Mouse (Mus musculus) ovary, postnatal 36 days (tissue): ENCODE data around the gene Col18a1.
A peak's percentile ranks its signal among the peaks of the same experiment; 100 is the strongest.

Experiments used
- DNase-seq: peaks from one replicate; pipeline ENCODE4 v3.0.0; 2022; ENCODE audit warnings: low spot score, mixed read lengths

The Col18a1 gene

DNA sequence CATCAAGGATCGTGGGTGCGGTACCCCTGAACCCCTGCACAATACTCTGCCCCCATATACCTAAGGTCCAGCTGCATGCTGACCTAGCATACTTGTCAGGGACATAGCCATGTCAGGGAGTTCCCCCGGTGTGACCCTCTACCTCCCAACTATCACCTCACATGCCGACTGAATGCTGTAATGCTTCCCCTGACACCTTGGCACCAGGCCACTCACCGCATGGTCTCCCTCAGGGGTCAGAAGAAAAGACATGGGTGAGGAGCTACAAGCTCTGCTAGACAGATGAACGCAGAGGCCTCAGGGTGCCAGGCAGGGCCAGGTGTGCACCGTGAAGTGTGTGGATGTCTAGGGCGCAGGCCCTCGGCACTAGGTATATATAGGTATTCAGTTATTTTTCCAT lies 56.3 kb downstream of the Col18a1 start:
- no peak for DNase-seq

DNA sequence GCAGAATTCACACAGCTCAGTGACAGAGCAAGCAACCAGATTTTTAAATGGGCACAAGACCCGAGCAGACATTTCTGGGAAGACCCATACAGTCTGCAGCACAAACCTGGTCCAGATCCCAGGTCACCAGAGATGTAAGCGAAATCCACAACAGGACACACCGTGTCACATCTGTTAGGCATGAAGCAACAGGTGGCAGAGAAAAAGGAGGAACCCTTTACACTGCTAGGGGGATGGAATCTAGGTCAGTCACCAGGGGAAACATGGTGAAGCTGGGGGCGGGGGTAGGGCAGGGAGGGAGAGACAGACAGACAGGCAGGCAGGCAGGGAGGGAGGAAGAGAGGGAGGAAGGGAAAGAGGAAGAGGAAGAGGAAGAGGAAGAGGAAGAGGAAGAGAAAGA lies 58.2 kb downstream of the Col18a1 start:
- no peak for DNase-seq

DNA sequence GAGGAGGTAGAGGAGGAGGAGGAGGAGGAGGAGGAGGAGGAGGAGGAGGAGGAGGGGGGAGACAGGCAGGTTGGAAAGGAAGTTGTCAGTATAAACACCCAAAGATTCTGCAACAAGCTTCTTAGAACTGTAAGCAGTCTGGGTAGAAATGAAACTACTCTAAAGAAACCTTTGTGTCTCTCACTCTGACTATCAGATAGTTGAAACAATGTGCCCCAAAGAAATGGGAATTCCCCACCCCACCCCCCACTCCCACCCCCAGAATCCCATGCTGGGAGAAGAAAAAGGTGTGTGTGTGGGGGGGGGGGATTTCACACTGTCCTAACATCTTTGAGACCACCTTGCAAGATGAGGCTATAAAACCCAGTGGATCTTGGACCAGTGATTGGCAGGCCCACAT lies 62.0 kb downstream of the Col18a1 start:
- DNase-seq = no peak

DNA sequence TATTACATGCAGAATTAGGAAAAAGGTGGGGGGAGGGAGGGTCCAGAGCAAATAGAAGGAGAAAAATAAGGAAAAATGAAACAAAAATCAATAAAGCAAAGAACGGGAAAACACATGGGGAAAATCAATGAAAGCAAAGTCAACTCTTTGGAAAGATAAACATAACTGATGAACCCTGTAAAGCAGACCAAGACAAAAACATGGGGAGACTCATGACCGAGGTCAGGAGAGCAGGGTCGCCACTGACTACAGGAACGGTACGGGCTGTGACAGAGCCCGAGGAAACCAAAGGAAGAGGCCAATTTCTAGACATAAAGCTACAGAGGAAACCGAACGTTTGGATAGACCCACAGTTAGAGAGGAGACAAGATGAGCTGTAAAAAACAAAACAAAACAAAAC lies 62.7 kb downstream of the Col18a1 start:
- no peak for DNase-seq

DNA sequence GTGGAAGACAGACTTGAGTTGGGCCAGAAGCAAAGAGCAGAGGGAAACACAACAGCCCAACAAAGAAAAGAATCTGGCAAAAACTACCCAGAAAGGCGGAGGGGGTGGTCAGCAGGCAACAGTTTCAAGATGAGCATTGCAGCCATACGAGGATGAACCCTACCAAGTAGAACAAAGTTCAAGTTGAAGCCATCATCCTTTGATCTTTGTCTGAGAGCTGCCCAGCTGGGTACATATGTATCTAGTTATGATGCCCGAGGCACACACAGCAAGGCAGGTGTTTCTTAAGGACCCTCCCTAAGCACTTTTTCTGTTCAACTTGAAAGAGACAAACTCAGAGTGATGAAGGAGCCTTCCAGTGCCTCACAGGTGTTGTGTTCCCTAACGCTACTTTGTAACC lies 66.6 kb downstream of the Col18a1 start:
- no peak for DNase-seq

DNA sequence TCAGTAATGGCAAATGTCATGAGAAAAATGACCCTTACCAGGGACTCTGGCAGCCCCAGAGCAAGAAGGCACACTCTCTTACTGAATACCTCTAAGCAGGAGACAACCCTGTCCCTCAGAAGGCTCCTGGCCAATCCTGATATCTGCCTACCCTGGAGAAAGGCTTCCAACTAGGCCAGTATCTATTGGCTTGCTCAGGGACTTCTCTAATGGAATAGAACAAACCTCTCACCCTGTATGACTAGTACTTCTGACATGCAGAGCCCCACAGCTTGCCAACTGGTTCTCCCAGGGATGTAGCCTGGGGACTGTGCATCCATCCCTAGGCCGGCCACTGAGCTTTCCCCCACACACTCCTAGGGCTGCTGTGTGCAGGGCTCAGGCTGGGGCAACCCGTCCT lies 67.7 kb downstream of the Col18a1 start:
- DNase-seq = no peak

DNA sequence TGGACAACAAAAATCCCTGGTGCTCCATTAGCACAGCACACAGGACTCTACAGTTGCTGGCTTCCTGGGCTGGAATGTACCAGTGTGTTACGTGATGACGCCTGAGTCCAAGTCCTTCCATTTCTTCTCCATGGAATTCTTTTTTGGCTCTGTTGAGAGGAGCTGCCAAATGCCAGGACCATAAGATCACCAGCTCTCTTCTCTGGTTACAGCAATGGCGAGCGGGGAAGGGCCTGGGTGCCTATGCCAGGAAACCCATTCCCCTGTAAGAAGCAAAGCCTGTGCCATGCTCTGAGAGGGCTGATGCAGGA lies 68.5 kb downstream of the Col18a1 start:
- no peak for DNase-seq

DNA sequence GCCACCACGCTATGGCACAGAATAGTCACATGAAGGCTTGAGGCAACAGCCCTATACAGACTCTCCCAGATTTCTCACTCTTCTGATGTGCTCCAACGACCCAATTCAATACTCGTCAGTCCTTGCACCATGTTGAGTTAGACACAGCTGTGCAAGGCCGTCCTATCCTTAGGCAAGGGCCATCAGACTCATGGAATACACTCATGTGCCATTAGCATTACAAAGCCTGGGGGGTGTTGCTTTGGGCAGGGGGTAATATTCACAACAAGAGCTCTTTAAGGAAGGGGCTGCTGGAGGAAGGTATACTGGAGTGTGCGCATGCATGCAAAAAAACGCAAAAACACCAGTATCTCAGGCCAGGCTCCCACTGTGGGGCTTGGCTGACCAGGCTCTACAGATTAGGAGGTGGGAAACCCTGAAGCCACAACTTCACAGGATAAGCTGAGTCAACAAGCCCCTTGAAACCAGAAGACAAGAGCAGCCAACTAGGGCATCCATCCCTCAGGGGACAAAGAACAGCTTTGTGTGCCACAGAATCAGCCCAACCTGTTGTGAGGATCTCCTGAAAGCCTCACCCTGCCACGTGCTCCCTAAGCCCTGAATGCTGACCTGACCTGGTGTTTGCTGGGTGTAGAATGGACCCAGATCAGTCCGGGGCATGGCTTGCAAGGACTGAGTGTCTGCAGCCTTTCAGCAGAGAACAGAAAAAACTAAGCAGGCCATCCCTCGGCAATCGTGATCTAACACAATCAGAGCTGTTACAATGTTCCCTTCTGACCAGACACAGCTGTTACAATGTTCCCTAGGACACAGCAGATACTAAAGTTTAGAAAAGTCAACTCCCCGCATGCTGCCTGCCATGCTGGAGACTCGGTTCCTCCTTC lies 69.1 kb downstream of the Col18a1 start:
- DNase-seq = no peak

DNA sequence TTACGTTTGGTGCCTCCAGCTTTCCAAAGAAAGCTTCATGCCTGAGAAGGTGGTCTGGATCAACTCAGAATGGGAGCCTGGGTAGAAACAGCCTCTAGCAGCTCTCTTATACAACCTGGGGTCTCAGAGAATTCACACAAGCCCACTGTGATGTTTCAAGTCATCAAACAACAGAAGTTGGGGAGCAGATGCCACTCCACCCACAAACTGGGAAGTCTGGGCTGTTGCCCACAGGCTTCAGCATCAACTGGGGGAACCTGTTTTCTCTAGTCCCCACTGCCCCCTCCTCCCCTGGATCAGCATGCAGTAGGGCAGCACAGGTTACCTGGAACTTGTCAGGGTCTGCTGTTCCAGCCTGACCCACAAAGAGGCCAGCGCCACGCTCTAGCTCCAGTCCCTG lies 70.7 kb downstream of the Col18a1 start:
- DNase-seq = no peak

DNA sequence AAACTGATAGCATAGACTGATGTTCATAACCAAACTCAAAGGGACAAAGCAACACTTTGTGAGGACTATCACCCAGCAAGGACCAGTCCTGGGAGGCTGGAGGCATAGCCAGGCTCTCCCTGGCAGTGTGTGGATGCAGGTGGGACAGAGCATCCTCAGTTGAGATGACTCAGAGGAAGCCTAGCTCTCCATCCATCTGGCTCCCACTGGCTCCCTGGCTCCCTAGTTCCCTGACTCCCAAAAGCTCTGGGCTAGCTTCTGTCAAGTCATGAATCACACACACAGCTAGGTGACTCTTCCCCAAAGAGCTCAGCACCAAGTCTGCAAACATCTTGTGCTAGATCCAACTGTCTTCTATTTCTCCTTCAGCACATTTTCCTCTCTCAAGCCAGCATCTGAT lies 72.5 kb downstream of the Col18a1 start:
- DNase-seq = no peak

DNA sequence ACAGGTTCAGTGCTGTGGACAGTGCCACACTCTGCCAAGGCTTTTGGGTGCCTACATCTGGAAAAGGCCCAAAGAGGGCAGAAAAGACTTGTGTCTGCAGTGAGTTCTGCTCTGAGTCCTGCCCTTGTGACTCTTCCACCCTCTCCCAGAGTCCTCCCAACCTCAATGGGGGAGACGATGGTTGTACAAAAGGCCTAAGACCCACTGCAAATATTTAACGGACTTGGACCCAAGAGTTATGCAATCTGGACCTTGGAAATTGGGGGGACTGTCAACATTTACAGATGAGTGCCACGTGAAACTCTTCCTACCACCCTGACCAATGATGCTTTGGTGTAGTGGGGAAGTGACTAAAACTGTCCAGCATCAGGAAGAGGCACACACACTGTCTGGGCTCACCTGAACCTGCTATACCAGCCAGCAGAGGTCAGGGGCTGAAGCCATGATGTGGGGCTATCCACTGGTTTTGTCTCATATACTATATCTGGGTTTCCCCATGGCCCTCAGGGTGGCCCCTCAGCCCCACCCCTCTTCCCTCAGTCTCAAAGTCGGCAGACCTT lies 74.7 kb downstream of the Col18a1 start:
- DNase-seq = no peak

DNA sequence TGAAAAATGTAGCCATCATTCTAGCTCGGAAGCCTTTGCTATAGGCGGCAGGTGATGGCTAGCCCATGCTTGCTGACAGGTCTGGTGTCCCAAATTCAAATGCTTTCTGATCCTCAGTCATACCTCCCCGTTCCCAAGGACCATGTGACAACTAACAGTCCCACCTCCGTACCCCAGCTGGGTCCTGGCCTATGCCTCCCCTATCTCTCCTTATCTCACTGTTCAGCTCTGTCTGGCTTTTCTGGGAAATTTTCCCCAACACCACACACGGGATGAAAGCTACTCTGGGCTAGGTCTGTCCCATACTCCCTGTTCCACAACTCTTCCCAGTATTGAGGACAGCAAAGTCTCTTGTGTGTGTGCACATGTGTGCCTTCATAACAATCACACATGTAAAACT lies 76.3 kb downstream of the Col18a1 start:
- no peak for DNase-seq

DNA sequence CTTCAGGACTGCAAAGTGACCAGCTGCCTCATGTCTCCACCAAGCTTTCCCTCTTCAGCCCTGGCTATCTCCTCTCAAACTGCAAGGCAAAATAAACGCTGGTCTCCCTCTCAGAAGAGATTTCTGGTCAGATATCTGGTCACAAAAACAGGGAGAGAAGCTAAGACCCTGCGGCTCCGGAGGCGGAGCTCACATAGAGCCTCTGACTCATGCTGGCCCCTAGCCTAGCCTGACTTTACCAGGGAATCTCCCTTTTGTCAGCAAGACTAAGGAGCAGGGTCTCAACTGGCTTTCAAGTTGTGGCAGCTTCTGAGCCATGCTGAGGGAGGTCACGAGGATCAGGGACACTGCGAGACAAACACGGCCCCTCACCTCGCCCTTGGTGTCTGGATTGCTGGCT lies 77.0 kb downstream of the Col18a1 start:
- peak; percentile 33 for DNase-seq

DNA sequence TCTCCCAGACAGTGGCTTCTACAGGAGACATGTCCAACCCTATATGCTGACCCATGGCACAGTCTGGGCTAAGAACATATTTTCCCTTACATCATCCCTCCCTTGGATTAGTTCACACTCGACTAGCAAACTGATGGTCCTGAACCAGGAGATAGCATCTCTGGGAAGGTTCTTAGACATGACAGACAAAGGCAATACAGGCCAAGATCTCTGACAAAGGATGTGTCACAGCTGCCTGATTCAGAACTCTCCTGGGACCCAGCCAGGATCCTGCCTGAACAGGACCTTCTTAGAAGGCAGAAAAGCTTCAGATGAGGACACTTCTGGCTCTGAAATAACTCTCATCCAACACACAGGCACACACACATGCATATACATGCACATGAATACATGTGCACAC lies 81.8 kb downstream of the Col18a1 start:
- DNase-seq = no peak

DNA sequence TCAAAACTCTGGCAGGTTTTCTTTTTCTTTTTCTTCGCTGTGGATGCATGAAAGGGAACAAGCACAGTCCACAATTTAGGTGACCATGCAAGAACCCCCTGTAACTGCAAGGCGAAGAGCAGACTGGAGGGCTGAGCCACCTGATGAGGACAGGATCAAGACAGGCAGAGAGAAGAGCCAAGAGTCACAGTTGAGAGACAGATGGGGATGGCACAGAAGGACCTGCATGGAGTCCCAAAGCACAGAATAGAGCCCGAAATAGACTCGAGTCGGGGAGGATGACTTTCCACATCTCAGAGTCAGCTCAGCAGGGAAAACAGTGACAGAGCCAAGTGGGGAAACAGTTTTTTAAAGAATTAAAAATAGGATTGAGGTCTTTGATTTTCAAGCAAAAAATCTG lies 83.4 kb downstream of the Col18a1 start:
- no peak for DNase-seq

DNA sequence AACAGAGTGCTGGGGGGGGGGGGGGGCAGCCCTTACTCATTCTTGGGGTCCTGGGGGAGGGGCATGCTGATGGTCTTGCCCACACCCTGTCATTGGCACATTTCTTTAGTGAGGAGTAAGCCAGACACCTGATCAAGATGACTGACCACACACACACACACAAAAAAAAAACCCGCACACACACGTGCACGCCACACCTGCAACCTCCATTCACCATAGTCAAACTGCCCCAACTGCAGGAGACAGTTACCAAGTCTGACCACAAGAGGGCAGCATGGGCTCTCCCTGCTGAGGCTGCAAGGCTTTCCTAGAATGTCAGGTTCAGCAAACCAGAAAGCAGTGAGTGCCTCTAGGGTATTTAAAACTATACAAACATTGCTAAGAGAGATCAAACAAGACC lies 83.9 kb downstream of the Col18a1 start:
- DNase-seq = peak; percentile 73

DNA sequence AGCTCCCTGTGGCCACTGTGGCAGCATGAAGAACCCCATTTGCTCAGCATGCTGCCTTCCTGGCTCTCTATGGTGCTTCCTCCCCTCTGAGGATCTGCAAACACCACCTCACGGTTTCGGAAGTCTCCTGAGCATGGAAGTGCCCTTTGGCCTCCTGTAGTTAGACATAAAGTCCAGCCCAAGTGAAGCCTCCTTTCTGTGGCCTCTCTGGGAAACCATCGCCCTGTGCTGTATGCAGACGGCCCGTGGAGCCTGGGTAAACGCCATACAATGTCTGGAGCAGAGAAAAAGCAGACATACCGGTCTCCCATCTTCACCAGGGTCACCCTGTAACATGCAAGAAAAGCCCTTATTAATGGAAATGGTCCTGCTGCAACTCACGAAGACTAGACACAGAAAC lies 87.4 kb downstream of the Col18a1 start:
- DNase-seq = no peak

DNA sequence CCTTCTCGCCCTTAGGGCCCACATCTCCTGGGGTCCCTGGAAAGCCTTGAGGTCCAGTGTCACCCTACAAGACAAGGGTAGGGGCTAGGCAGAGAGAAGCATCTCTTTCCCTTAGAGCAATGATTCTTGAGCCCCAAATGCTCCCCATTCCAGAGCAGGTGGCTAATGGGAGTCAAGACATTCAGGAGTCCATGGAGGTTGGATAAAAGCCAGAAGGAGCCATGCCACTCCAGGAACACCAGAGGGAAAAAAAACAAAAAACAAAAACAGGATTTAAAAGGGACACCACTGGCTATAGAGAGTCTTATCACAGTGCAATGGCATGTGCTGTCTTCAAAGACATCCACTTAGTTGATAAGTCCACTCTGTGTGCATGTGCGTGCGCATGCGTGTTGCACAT lies 87.9 kb downstream of the Col18a1 start:
- no peak for DNase-seq

DNA sequence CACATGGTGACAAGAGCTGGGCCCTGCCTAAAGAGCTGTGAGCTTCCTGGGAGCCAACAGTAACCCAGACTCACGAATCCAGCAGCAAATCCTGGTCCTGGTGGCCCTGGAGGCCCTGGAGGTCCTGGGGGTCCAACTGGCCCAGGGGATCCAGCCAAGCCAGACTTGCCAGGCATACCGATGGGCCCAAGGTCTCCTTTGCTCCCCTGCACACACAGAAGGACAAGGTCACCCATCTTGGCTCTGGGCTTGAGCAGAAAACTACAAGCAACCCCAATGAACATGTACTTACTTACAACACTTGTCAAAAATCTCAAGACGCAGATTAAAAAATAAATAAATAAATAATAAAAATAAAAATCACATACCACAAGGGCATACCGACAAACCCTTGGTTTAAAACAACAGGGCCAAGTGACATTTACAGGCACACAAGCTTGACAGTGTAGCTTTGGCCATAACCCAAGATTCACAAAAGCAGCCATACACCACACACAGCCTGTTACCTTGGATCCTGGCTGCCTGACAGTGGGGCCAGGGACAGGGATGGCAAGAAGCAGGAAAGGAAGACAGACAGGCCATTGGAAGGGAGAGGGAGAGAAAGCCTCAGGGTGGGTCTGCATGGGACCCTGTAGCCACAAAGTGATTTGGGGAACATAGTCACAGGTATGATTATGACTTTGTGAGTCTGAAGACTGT lies 91.9 kb downstream of the Col18a1 start:
- DNase-seq = no peak

DNA sequence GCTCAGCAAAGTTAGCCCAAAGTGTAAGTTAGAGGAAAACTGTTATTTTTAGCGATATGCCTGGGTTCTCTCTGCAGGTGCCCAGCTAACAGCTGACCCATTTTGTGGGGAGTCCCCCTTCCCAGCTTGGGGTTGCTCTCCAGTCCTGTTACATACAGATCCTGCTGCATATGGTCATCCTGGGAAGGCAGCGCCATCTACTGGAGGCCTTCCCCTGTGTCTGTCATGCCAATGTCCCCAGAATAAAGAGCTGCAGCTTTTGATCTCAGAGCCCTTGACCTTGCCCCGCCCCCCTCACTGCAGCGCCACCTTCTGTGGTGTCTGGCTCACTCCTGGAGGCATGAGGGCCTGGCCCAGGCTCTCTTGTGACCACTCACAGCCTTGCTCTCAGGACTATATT lies 96.3 kb downstream of the Col18a1 start:
- peak; percentile 60 for DNase-seq

DNA sequence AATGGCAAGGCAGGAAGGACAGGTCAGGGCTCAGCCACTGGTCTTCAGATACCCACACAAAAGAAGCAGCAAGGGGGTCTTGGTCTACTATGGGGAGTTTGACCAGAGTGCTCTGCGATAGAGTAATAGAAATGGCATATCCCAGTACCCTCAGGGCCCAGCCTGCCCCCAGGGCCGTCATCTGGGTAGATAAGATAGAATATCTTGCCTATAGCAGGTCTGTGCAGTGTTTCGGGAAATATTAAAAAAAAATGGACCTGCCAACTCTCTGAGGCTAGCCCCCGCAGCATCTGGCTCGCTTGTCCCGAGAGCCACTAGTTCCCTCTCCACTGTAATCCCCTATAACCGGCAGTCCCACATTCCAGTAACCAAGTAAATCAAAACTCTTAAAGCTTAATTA lies 97.9 kb downstream of the Col18a1 start:
- DNase-seq = no peak

DNA sequence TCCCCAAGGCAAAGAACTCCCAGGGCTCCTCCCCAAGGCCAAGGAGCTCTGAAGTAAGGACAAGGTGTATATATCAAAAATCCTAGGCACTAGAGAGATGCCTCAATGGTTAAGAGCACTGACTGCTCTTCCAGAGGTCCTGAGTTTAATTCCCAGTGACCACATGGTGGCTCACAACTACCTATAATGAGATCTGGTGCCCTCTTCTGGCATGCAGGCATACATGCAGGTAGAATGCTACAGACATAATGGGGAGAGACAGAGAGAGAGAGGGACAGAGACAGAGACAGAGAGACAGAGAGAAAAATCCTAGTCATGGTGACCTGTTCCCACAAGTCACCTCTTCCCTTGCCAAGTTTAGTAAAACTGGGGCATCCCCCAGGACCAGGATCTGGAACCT lies 101.7 kb downstream of the Col18a1 start:
- DNase-seq = no peak

DNA sequence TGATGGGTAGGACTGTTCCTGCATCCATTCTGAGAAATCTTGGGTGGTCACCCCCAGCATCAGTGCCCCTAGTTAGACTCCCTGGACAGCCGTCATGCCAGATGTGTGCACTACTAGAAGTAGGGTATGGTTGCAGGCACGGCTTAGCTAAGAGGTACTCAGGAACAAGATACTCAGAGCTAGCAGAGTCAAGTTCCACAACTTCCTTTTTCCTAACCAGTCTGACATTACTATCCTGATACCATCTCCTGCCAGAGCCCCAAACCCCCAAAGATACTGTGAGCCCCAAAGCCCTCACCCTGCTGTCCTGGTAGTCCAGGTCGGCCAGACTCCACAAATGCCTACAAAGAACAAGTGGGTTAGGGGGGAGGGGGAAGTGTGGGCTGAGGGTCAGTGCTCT lies 102.1 kb downstream of the Col18a1 start:
- DNase-seq = no peak
